Mouse (Mus musculus) G1E (cell line): Measurements from ENCODE around the gene Atp13a3.

Experiments used
- CTCF ChIP-seq: IDR thresholded peaks from 2 replicates; pipeline ENCODE4 v1.5.1; 2012; ENCODE audit warnings: low read depth, low read length, inconsistent platforms, mixed read lengths
- GATA1 ChIP-seq: IDR thresholded peaks from 2 replicates; pipeline ENCODE4 v1.6.1; 2012; ENCODE audit warnings: borderline replicate concordance, low read length, inconsistent platforms, mixed read lengths
- POLR2AphosphoS5 ChIP-seq: IDR thresholded peaks from 2 replicates; pipeline ENCODE4 v1.6.1; 2012; ENCODE audit warnings: low read depth, low read length, inconsistent platforms; ENCODE audit not compliant: insufficient replicate concordance
- TAL1 ChIP-seq: conservative IDR thresholded peaks from 2 replicates; pipeline ENCODE4 v1.6.1; 2012; ENCODE audit warnings: low read depth, low read length, inconsistent platforms, mixed read lengths

- TF ChIP-seq CTCF (no peak), GATA1 (no peak), TAL1 (no peak), POLR2AphosphoS5 (no peak)
Observed at GRCm38 (mm10) chr16:30303411-30303810, 102.4 kb downstream of the Atp13a3 start.
